Mouse (Mus musculus) midbrain, postnatal 0 days (tissue): ENCODE results near the gene Sema7a. TPM values are rescaled to one million over a fixed set of nuclear protein-coding genes. Genes with fewer than 3 reads are reported as not detected.
A peak's percentile ranks its signal among the peaks of the same experiment; 100 is the strongest.

Experiments used
- ATAC-seq: fragments of 200-750 bp; cut with Nextera tagmentation; 2 replicates; pipeline ENCODE4 v1.8.0; 2017; ENCODE audit warnings: moderate number of reproducible peaks, mild to moderate bottlenecking, moderate TSS enrichment, moderate library complexity; ENCODE audit not compliant: low FRiP score
- DNase-seq: peaks from one replicate; pipeline ENCODE4 v3.0.0-alpha.2; 2015; ENCODE audit warnings: low spot score
- H3K27ac ChIP-seq: fragments of 300-500 bp; sonication (generic); 2 replicates; pipeline ENCODE4 v1.5.1; 2014; ENCODE audit warnings: low read depth, mild to moderate bottlenecking, low read length, mixed read lengths
- H3K27me3 ChIP-seq: fragments of 300-500 bp; sonication (generic); 2 replicates; pipeline ENCODE4 v1.6.1; 2014; ENCODE audit warnings: low read length, control low read depth, mixed read lengths; ENCODE audit not compliant: insufficient read depth
- H3K36me3 ChIP-seq: fragments of 300-500 bp; sonication (generic); 2 replicates; pipeline ENCODE4 v1.6.1; 2014; ENCODE audit warnings: low read length, control low read depth, mixed read lengths; ENCODE audit not compliant: insufficient read depth
- H3K4me1 ChIP-seq: fragments of 300-500 bp; sonication (generic); 2 replicates; pipeline ENCODE4 v1.6.1; 2014; ENCODE audit warnings: mild to moderate bottlenecking, control low read depth, antibody characterized with exemption, low read length, mixed read lengths; ENCODE audit not compliant: insufficient read depth
- H3K4me2 ChIP-seq: fragments of 300-500 bp; sonication (generic); 2 replicates; pipeline ENCODE4 v1.6.1; 2014; ENCODE audit warnings: low read depth, mild to moderate bottlenecking, low read length, mixed read lengths; ENCODE audit not compliant: poor library complexity, severe bottlenecking
- H3K4me3 ChIP-seq: fragments of 300-500 bp; sonication (generic); 2 replicates; pipeline ENCODE4 v1.5.1; 2014; ENCODE audit warnings: low read depth, mild to moderate bottlenecking, low read length, moderate library complexity
- H3K9ac ChIP-seq: fragments of 300-500 bp; sonication (generic); replicated peaks from 2 replicates; pipeline ENCODE4 v1.6.1; 2014; ENCODE audit warnings: mild to moderate bottlenecking, low read length, moderate library complexity, mixed read lengths; ENCODE audit not compliant: poor library complexity, severe bottlenecking
- H3K9me3 ChIP-seq: fragments of 300-500 bp; sonication (generic); 2 replicates; pipeline ENCODE4 v1.6.1; 2016; ENCODE audit warnings: low read length, control low read depth
- CTCF ChIP-seq: IDR thresholded peaks from 2 replicates; pipeline ENCODE4 v1.5.1; 2016; ENCODE audit warnings: antibody characterized with exemption, mild to moderate bottlenecking
- WGBS: fragments of 180-500 bp; shearing (Covaris S2); extraction: QIAGEN DNeasy Blood & Tissue Kit; methylation state at CpG from one replicate; pipeline ENCODE4 v1.1.7; 2014; 5-methylcytosine and 5-hydroxymethylcytosine counted together
- polyA plus RNA-seq: library from polyadenylated mRNA; unstranded; fragments of >200 nt; fragmentation: Nextera tagmentation; extraction: Ambion mirVana; gene quantifications from 2 replicates; pipeline ENCODE4 v1.2.1, GENCODE M21; 2015
- total RNA-seq: library from RNA; depleted of rRNA; stranded (reverse); fragments of >200 nt; gene quantifications from 2 replicates; pipeline ENCODE4 v1.2.3, GENCODE M21; 2014

Sema7a gene
- total and polyA plus RNA-seq, 2 experiments from 2014 or later, result 3.2 to 49.5 TPM

DNA sequence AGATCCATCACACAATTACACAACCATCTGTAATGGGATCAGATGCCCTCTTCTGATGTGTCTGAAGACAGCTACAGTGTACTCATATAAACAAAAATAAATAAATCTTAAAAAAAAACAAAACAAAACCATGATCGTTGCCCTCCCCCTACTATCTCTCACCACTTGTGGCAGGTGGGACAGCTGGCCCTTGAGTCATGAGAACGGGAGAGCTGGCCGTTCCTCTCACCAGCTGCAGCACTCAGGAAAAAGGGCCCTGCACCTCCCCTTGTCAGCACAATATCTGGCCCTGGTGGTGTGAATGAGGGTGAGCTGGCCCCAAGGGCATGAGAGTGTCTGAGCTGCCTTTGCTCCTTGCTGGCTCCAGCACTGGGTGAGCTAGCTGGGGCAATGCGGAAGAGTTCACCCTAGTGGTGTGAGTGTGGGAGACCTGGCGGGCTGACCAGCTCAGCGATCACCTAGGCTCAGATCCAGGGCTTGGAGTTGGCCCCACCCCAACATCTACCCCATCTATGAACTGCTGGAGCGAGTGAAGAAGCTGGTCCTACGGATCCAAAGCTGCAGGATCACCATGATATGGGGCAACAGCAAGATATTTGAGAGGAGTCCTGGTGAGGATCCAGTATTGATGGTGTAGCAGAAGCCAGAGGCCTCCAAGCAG is 36.2 kb upstream of the Sema7a start:
- no peak for DNase-seq
- H3K36me3 ChIP-seq, result no peaks in the 10 kb centered on the region
- no peak overlapping the region for H3K4me2 ChIP-seq
- H3K27me3 ChIP-seq, result no peaks in the 10 kb centered on the region
- ATAC-seq, result no peak
- 77% methylated on average over 8 of the region's 8 CpGs for WGBS
- H3K4me1 ChIP-seq, result no peaks in the 10 kb centered on the region
- H3K9ac ChIP-seq, result no peak overlapping the region
- no peaks in the 10 kb centered on the region for H3K9me3 ChIP-seq
- no peak overlapping the region for H3K4me3 ChIP-seq
- no peak overlapping the region for H3K27ac ChIP-seq
- no peak for TF ChIP-seq CTCF

DNA sequence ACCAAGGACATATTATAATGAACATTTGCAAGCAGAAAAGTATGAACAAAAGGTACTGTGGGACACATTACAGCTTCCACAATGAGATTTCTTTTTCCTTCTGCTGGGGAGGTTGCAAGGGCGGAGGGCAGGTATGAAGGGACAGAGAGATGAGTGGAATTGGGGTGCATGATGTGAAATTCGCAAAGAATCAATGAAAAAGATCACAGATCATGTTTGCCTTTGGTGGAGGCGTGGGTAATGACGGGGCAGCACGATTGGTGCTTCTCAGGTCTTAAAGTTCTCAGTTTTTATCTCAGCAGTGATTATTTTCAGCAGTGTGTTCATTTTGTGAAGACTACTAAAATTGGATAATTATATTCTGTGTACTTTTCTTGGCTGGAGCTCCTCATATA is 35.7 kb upstream of the Sema7a start:
- no peak overlapping the region for H3K27ac ChIP-seq
- H3K27me3 ChIP-seq, result no peaks in the 10 kb centered on the region
- H3K4me1 ChIP-seq, result no peaks in the 10 kb centered on the region
- ATAC-seq (no peak), DNase-seq (no peak)
- no peak overlapping the region for H3K4me2 ChIP-seq
- no peaks in the 10 kb centered on the region for H3K36me3 ChIP-seq
- H3K9ac ChIP-seq, result no peak overlapping the region
- WGBS, result 85% methylated on average over 5 of the region's 5 CpGs
- H3K9me3 ChIP-seq, result no peaks in the 10 kb centered on the region
- TF ChIP-seq CTCF, result no peak
- no peak overlapping the region for H3K4me3 ChIP-seq

DNA sequence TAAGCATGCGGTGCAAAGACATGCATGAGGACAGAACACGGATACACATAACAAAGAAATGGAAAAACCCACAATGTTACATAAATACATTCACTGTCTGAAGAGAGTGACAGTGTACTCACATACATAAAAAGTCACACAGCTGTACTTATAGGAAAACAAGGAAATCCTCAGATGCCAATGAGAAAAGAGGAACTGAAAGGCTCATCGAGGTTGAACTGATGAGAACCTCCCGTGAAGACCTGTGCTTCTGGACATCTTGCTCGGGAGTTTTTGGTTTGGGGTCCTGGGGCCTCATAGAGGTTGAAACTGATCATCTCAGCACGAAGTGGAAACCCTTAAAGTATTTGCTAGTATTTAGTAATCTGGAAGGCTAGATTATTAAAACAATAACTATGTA is 32.7 kb upstream of the Sema7a start:
- ATAC-seq, result no peak
- 82% methylated on average over 6 of the region's 6 CpGs for WGBS
- TF ChIP-seq CTCF, result no peak

DNA sequence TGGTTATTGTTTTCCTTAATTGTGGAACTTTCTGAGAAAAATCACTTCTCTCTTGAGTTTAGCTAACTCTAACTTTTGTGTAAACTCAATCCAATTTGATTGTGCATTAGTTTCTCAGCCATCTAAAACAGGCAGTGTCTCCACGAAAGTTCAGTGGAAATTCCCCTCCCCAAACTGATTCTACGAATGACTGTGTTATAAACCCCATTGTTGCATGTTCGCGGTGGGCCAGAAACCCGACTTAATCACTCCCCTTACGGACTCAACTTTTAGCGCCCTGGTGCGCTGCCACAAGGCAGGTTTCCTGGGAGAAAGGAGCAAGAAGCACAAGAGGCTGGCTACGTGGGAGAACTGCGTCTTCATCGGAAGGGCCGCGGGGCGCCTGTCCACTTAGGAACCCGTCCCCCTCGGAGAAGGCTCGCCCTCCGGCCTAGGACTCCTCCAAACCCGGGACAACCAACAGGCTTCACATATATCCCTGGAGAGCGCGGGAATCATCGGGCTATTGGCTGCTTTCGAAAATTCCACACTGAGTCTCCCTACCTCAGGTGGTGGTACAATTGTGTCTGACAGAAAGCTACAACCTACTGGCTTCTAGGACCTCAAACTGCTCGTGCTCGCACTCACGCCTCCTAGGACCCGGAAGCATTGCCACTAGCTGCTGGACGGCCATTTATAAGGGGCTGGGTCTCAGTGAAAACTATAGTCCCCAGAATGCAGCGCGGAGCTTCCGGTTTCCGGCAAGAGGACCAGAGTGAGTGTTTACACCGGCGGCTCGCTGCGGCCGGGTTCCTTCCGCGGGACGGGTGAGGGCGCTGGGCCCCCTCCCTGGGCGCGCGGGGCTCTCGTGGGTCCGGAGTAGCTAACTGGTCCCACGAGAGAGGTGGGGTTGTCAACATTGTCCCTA is 29.4 kb upstream of the Sema7a start, which contains the start of gene Ubl7:
TSS of gene Ubl7 (plus strand) at position 726 of the 907 bp plus-strand sequence.
- Histone ChIP-seq H3K36me3 (peaks cover 3% of the 10 kb centered on the region; the same call in 1 of the 2 replicates), H3K9ac (peak within 1 kb of the TSS; percentile 62), H3K27ac (peak within 1 kb of the TSS; percentile 75), H3K4me2 (peak within 1 kb of the TSS; percentile 88), H3K9me3 (no peaks in the 10 kb centered on the region), H3K4me3 (peak within 1 kb of the TSS; percentile 64), H3K27me3 (no peaks in the 10 kb centered on the region), H3K4me1 (peaks cover 5% of the 10 kb centered on the region)
- TF ChIP-seq CTCF, result peak; percentile 15; the same call in 1 of the 2 replicates
- ATAC-seq, result peak; percentile 95
- WGBS, result under 1% methylated on average over 47 of the region's 47 CpGs
- peak; percentile 95 for DNase-seq

More for the DNA sequence above, 32.7 kb upstream of the Sema7a start:
- H3K9ac ChIP-seq, result no peak overlapping the region
- H3K36me3 ChIP-seq, result no peaks in the 10 kb centered on the region
- H3K4me2 ChIP-seq, result no peak overlapping the region
- H3K27me3 ChIP-seq, result no peaks in the 10 kb centered on the region
- H3K27ac ChIP-seq, result no peak overlapping the region
- DNase-seq, result no peak
- no peak overlapping the region for H3K4me3 ChIP-seq
- peaks cover 5% of the 10 kb centered on the region for H3K4me1 ChIP-seq
- H3K9me3 ChIP-seq, result no peaks in the 10 kb centered on the region

DNA sequence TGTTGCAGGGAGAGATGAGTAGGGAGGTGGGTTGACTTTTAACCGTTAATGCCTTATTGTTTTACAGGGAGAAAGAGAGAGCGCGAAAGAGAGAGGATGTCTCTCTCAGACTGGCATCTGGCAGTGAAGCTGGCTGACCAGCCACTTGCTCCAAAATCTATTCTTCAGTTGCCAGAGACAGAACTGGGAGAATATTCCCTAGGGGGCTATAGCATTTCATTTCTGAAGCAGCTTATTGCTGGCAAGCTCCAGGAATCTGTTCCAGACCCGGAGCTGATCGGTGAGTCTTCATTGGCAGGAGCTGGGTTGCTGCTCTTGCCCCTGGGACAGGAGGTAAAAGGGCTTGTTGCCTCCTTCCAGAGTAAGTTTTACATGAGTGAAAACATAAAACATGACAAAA is 27.3 kb upstream of the Sema7a start:
- WGBS, result 88% methylated on average over 5 of the region's 5 CpGs
- no peak overlapping the region for H3K9ac ChIP-seq
- DNase-seq (no peak), ATAC-seq (no peak)
- TF ChIP-seq CTCF, result no peak
- no peak overlapping the region for H3K4me3 ChIP-seq
- no peaks in the 10 kb centered on the region for H3K9me3 ChIP-seq
- no peak overlapping the region for H3K27ac ChIP-seq
- peaks cover 12% of the 10 kb centered on the region; the same call in 1 of the 2 replicates for H3K36me3 ChIP-seq
- peaks cover 5% of the 10 kb centered on the region for H3K4me1 ChIP-seq
- no peak overlapping the region for H3K4me2 ChIP-seq
- H3K27me3 ChIP-seq, result no peaks in the 10 kb centered on the region
